Mouse (Mus musculus) CD4-positive helper T cell, adult 2 months (primary cell): ENCODE data around the gene Muc13.

ENCODE experiments used
- DNase-seq: peaks from one replicate; pipeline ENCODE4 v3.0.0-alpha.2; 2012; ENCODE audit warnings: low read depth, missing footprints, low spot score

The Muc13 gene

GRCm38 (mm10) chr16:33769848-33770247, 24.0 kb upstream of the Muc13 start:
- DNase-seq = peak; percentile 82

- no peak for DNase-seq
Measured at GRCm38 (mm10) chr16:33770778-33771454, 22.9 kb upstream of the Muc13 start.

GRCm38 (mm10) chr16:33772809-33773208, 21.0 kb upstream of the Muc13 start:
- DNase-seq = no peak

GRCm38 (mm10) chr16:33774972-33775371, 18.9 kb upstream of the Muc13 start:
- DNase-seq = no peak

- no peak for DNase-seq
Measured at GRCm38 (mm10) chr16:33775733-33776335, 18.0 kb upstream of the Muc13 start.

- no peak for DNase-seq
Measured at GRCm38 (mm10) chr16:33776766-33777529, 16.9 kb upstream of the Muc13 start.

GRCm38 (mm10) chr16:33777607-33778006, 16.2 kb upstream of the Muc13 start:
- DNase-seq = peak; percentile 20

GRCm38 (mm10) chr16:33781789-33782728, 11.8 kb upstream of the Muc13 start:
- DNase-seq = no peak

- DNase-seq = no peak
Measured at GRCm38 (mm10) chr16:33782729-33783091, 11.1 kb upstream of the Muc13 start.

- no peak for DNase-seq
Measured at GRCm38 (mm10) chr16:33784547-33784946, 9.3 kb upstream of the Muc13 start.

- DNase-seq = peak; percentile 16
Measured at GRCm38 (mm10) chr16:33785092-33785704, 8.6 kb upstream of the Muc13 start.

- no peak for DNase-seq
Measured at GRCm38 (mm10) chr16:33786657-33787390, 7.0 kb upstream of the Muc13 start.

GRCm38 (mm10) chr16:33795106-33795505, 1.3 kb downstream of the Muc13 start:
- DNase-seq = no peak

- peak; percentile 18 for DNase-seq
Measured at GRCm38 (mm10) chr16:33795887-33796286, 2.0 kb downstream of the Muc13 start.

GRCm38 (mm10) chr16:33796756-33797155, 2.9 kb downstream of the Muc13 start:
- peak; percentile 35 for DNase-seq

- DNase-seq = peak; percentile 24
Measured at GRCm38 (mm10) chr16:33797860-33798259, 4.0 kb downstream of the Muc13 start.

- DNase-seq = peak; percentile 39
Measured at GRCm38 (mm10) chr16:33810002-33810401, 16.2 kb downstream of the Muc13 start.

GRCm38 (mm10) chr16:33818413-33819165, 24.8 kb downstream of the Muc13 start:
- DNase-seq = no peak

- peak; percentile 76 for DNase-seq
Measured at GRCm38 (mm10) chr16:33820269-33821178, 26.7 kb downstream of the Muc13 start.
